Mouse (Mus musculus) CH12.LX (cell line): Measurements from ENCODE around the gene Gm10717.
"Not testable (repeated sequence)": the region's sequence is repeated elsewhere in the genome, so short reads cannot be mapped to it uniquely, and the experiment has no call there.

Source experiments
- BHLHE40 ChIP-seq: IDR thresholded peaks from 2 replicates; pipeline ENCODE4 v1.6.1; 2011; ENCODE audit warnings: mild to moderate bottlenecking, low read depth, low read length, improper control_type of control experiment
- CHD2 ChIP-seq: IDR thresholded peaks from 2 replicates; pipeline ENCODE4 v1.6.1; 2011; ENCODE audit warnings: low read length, improper control_type of control experiment
- CTCF ChIP-seq, 2 experiments: IDR thresholded peaks in 1 of 2; conservative IDR thresholded peaks in 1 of 2; 2 replicates each; pipeline ENCODE4 v1.5.1; 2011 to 2012; ENCODE audit warnings: low read depth in 2 of 2, low read length in 2 of 2, improper control_type of control experiment in 1 of 2, inconsistent platforms in 1 of 2, mild to moderate bottlenecking in 1 of 2, moderate library complexity in 1 of 2
- EP300 ChIP-seq: IDR thresholded peaks from 2 replicates; pipeline ENCODE4 v1.6.1; 2011; ENCODE audit warnings: low read length, improper control_type of control experiment
- MAX ChIP-seq: IDR thresholded peaks from 2 replicates; pipeline ENCODE4 v1.6.1; 2011; ENCODE audit warnings: low read length, improper control_type of control experiment
- MXI1 ChIP-seq: IDR thresholded peaks from 2 replicates; pipeline ENCODE4 v1.6.1; 2011; ENCODE audit warnings: mild to moderate bottlenecking, low read depth, low read length, improper control_type of control experiment
- POLR2A ChIP-seq: IDR thresholded peaks from 2 replicates; pipeline ENCODE4 v1.6.1; 2011; ENCODE audit warnings: low read depth, mild to moderate bottlenecking, improper control_type of control experiment, low read length
- USF2 ChIP-seq: conservative IDR thresholded peaks from 2 replicates; pipeline ENCODE4 v1.6.1; 2011; ENCODE audit warnings: low read depth, low read length, improper control_type of control experiment
- ZC3H11A ChIP-seq: IDR thresholded peaks from 2 replicates; pipeline ENCODE4 v1.6.1; 2012; ENCODE audit warnings: low read depth, mild to moderate bottlenecking, inconsistent platforms, low read length, improper control_type of control experiment

DNA sequence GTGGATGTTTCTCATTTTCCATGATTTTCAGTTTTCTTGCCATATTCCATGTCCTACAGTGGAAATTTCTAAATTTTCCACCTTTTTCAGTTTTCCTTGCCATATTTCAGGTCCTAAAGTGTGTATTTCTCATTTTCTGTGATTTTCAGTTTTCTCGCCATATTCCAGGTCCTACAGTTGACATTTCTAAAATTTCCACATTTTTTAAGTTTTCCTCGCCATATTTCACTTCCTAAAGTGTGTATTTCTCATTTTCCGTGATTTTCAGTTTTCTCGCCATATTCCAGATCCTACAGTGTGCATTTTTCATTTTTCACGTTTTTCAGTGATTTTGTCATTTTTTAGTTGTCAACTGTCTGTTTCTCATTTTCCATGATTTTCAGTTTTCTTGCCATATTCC is 15.9 kb upstream of the Gm10717 start:
- not testable (repeated sequence) for TF ChIP-seq CTCF (conservative IDR thresholded peaks at IDR 0.05 in 1 of 2, IDR thresholded peaks at IDR 0.05 in 1 of 2; ENCODE audit: low read depth in 2 of 2, low read length in 2 of 2); ZC3H11A; CHD2; USF2; MAX; BHLHE40; POLR2A; MXI1; EP300
